Mouse (Mus musculus): ENCODE measurements around the gene Kifc5b. TPM values are rescaled to one million over a fixed set of nuclear protein-coding genes. Genes with fewer than 3 reads are reported as not detected.

Gene Kifc5b
- polyA plus RNA-seq, 1 experiment, result 3.7 TPM

GRCm38 (mm10) chr17:26947231-26948100, 30.6 kb downstream of the Kifc5b start:
- Histone ChIP-seq H3K4me3 (ENCODE audit: low read depth, low read length) (no peak overlapping the region), H3K27ac (ENCODE audit: insufficient read depth, low read depth, low read length) (no peak overlapping the region), H3K27me3 (ENCODE audit: control insufficient read depth, insufficient read depth, low read length) (no peaks in the 10 kb centered on the region; the same call in 1 of the 2 replicates), H3K4me1 (ENCODE audit: control insufficient read depth, insufficient read depth, insufficient read length, low read length) (peaks cover 15% of the 10 kb centered on the region), H3K36me3 (ENCODE audit: control insufficient read depth, insufficient read depth, low read length) (no peaks in the 10 kb centered on the region)
- 89% methylated on average over 12 of the region's 12 CpGs for WGBS
- TF ChIP-seq CTCF (IDR thresholded peaks at IDR 0.05; ENCODE audit: extremely low read depth, insufficient read length, insufficient replicate concordance, low read depth, low read length) (no peak), POLR2A (IDR thresholded peaks at IDR 0.05; ENCODE audit: low read depth, low read length) (no peak)

GRCm38 (mm10) chr17:26948316-26949050, 31.6 kb downstream of the Kifc5b start:
- peaks cover 21% of the 10 kb centered on the region for H3K4me1 ChIP-seq (ENCODE audit: control insufficient read depth, insufficient read depth, insufficient read length, low read length)
- peak overlapping the region; percentile 74 for H3K4me3 ChIP-seq (ENCODE audit: low read depth, low read length)
- H3K36me3 ChIP-seq (ENCODE audit: control insufficient read depth, insufficient read depth, low read length), result no peaks in the 10 kb centered on the region
- H3K27me3 ChIP-seq (ENCODE audit: control insufficient read depth, insufficient read depth, low read length), result no peaks in the 10 kb centered on the region; the same call in 1 of the 2 replicates
- 1% methylated on average over 32 of the region's 87 CpGs for WGBS
- TF ChIP-seq POLR2A (IDR thresholded peaks at IDR 0.05; ENCODE audit: low read depth, low read length), result no peak
- TF ChIP-seq CTCF (IDR thresholded peaks at IDR 0.05; ENCODE audit: extremely low read depth, insufficient read length, insufficient replicate concordance, low read depth, low read length), result no peak
- no peak overlapping the region for H3K27ac ChIP-seq (ENCODE audit: insufficient read depth, low read depth, low read length)

DNA sequence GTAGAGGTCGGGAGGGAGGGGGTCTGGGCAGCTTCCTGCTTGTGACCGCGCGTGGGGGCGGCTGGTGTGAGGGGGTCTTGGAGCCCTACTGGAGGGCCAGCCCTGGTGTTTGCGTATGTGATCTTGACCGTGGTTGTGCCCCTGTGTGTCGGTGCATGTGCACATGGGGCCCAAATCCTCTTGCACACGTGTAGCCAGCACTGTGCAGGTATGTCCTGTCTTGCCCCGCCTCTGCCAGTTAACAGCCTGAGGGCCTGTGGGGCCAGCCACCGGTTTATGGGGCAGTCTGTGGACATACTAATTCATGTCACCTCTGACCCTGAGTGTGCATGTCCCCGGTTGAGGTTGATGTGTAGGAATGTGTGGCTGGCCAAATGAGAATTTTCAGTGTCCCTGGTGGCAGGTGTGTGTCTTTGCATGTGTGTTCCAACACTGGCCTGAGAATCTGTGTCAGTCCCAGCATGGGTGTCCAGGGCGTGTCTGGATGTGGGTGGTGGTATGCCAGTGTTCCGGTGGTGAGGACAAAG, 32.2 kb downstream of the Kifc5b start:
- H3K36me3 ChIP-seq (ENCODE audit: control insufficient read depth, insufficient read depth, low read length), result no peaks in the 10 kb centered on the region
- H3K4me1 ChIP-seq (ENCODE audit: control insufficient read depth, insufficient read depth, insufficient read length, low read length), result peaks cover 24% of the 10 kb centered on the region
- TF ChIP-seq CTCF (IDR thresholded peaks at IDR 0.05; ENCODE audit: extremely low read depth, insufficient read length, insufficient replicate concordance, low read depth, low read length), result peak; percentile 45; the same call in 1 of the 2 replicates
- TF ChIP-seq POLR2A (IDR thresholded peaks at IDR 0.05; ENCODE audit: low read depth, low read length), result no peak
- H3K27me3 ChIP-seq (ENCODE audit: control insufficient read depth, insufficient read depth, low read length), result no peaks in the 10 kb centered on the region; the same call in 1 of the 2 replicates
- H3K27ac ChIP-seq (ENCODE audit: insufficient read depth, low read depth, low read length), result no peak overlapping the region
- 8% methylated on average over 13 of the region's 14 CpGs for WGBS
- 0 out of 2 replicates have a peak overlapping the region, but pooled peaks have one; percentile 0 for H3K4me3 ChIP-seq (ENCODE audit: low read depth, low read length)

GRCm38 (mm10) chr17:26949866-26950265, 33.0 kb downstream of the Kifc5b start:
- no peak overlapping the region for H3K27ac ChIP-seq (ENCODE audit: insufficient read depth, low read depth, low read length)
- no peaks in the 10 kb centered on the region for H3K36me3 ChIP-seq (ENCODE audit: control insufficient read depth, insufficient read depth, low read length)
- H3K4me3 ChIP-seq (ENCODE audit: low read depth, low read length), result no peak overlapping the region
- H3K27me3 ChIP-seq (ENCODE audit: control insufficient read depth, insufficient read depth, low read length), result no peaks in the 10 kb centered on the region; the same call in 1 of the 2 replicates
- H3K4me1 ChIP-seq (ENCODE audit: control insufficient read depth, insufficient read depth, insufficient read length, low read length), result peaks cover 26% of the 10 kb centered on the region
- WGBS, result 70% methylated on average over 5 of the region's 5 CpGs
- TF ChIP-seq POLR2A (IDR thresholded peaks at IDR 0.05; ENCODE audit: low read depth, low read length) (no peak), CTCF (IDR thresholded peaks at IDR 0.05; ENCODE audit: extremely low read depth, insufficient read length, insufficient replicate concordance, low read depth, low read length) (no peak)

GRCm38 (mm10) chr17:26950560-26951288, 33.8 kb downstream of the Kifc5b start:
- no peaks in the 10 kb centered on the region; the same call in 1 of the 2 replicates for H3K27me3 ChIP-seq (ENCODE audit: control insufficient read depth, insufficient read depth, low read length)
- H3K4me1 ChIP-seq (ENCODE audit: control insufficient read depth, insufficient read depth, insufficient read length, low read length), result peaks cover 28% of the 10 kb centered on the region
- WGBS, result 62% methylated on average over 7 of the region's 7 CpGs

GRCm38 (mm10) chr17:26951406-26951805, 34.5 kb downstream of the Kifc5b start:
- H3K27me3 ChIP-seq (ENCODE audit: control insufficient read depth, insufficient read depth, low read length), result no peaks in the 10 kb centered on the region; the same call in 1 of the 2 replicates
- 37% methylated on average over 11 of the region's 11 CpGs for WGBS
- no peak for TF ChIP-seq POLR2A (IDR thresholded peaks at IDR 0.05; ENCODE audit: low read depth, low read length)
- TF ChIP-seq CTCF (IDR thresholded peaks at IDR 0.05; ENCODE audit: extremely low read depth, insufficient read length, insufficient replicate concordance, low read depth, low read length), result no peak
- H3K4me1 ChIP-seq (ENCODE audit: control insufficient read depth, insufficient read depth, insufficient read length, low read length), result peaks cover 26% of the 10 kb centered on the region
- peak overlapping the region; percentile 37 for H3K4me3 ChIP-seq (ENCODE audit: low read depth, low read length)
- H3K27ac ChIP-seq (ENCODE audit: insufficient read depth, low read depth, low read length), result no peak overlapping the region
- no peaks in the 10 kb centered on the region for H3K36me3 ChIP-seq (ENCODE audit: control insufficient read depth, insufficient read depth, low read length)

More at GRCm38 (mm10) chr17:26950560-26951288, 33.8 kb downstream of the Kifc5b start:
- no peak overlapping the region for H3K4me3 ChIP-seq (ENCODE audit: low read depth, low read length)
- no peaks in the 10 kb centered on the region for H3K36me3 ChIP-seq (ENCODE audit: control insufficient read depth, insufficient read depth, low read length)
- H3K27ac ChIP-seq (ENCODE audit: insufficient read depth, low read depth, low read length), result no peak overlapping the region
- TF ChIP-seq POLR2A (IDR thresholded peaks at IDR 0.05; ENCODE audit: low read depth, low read length), result no peak
- TF ChIP-seq CTCF (IDR thresholded peaks at IDR 0.05; ENCODE audit: extremely low read depth, insufficient read length, insufficient replicate concordance, low read depth, low read length), result no peak

Measured in small intestine, adult 2 months (tissue).